Mouse (Mus musculus) lung, postnatal 0 days (tissue): ENCODE measurements around the gene Gm13287. TPM values are rescaled to one million over a fixed set of nuclear protein-coding genes. Genes with fewer than 3 reads are reported as not detected.
"Not testable (repeated sequence)": the region's sequence is repeated elsewhere in the genome, so short reads cannot be mapped to it uniquely, and the experiment has no call there.

Experiments used
- ATAC-seq: fragments of 200-750 bp; cut with Nextera tagmentation; 2 replicates; pipeline ENCODE4 v1.8.0; 2017; ENCODE audit warnings: moderate library complexity
- DNase-seq: peaks from one replicate; pipeline ENCODE4 v3.0.0-alpha.2; 2016; ENCODE audit warnings: low spot score
- H3K27ac ChIP-seq: fragments of 300-500 bp; sonication (generic); 2 replicates; pipeline ENCODE4 v1.5.1; 2014; ENCODE audit warnings: antibody characterized with exemption, mild to moderate bottlenecking, low read length, mixed read lengths
- H3K27me3 ChIP-seq: fragments of 300-500 bp; sonication (generic); replicated peaks from 2 replicates; pipeline ENCODE4 v1.6.1; 2014; ENCODE audit warnings: low read length, mixed read lengths; ENCODE audit not compliant: insufficient read depth
- H3K36me3 ChIP-seq: fragments of 300-500 bp; sonication (generic); 2 replicates; pipeline ENCODE4 v1.6.1; 2014; ENCODE audit warnings: low read length, mixed read lengths; ENCODE audit not compliant: insufficient read depth
- H3K4me1 ChIP-seq: fragments of 300-500 bp; sonication (generic); 2 replicates; pipeline ENCODE4 v1.6.1; 2014; ENCODE audit warnings: antibody characterized with exemption, low read depth, low read length, mixed read lengths; ENCODE audit not compliant: insufficient read depth
- H3K4me2 ChIP-seq: fragments of 300-500 bp; sonication (generic); replicated peaks from 2 replicates; pipeline ENCODE4 v1.6.1; 2014; ENCODE audit warnings: low read depth, mild to moderate bottlenecking, low read length, moderate library complexity, mixed read lengths
- H3K4me3 ChIP-seq: fragments of 300-500 bp; sonication (generic); 2 replicates; pipeline ENCODE4 v1.5.1; 2014; ENCODE audit warnings: low read depth, low read length
- H3K9ac ChIP-seq: fragments of 300-500 bp; sonication (generic); replicated peaks from 2 replicates; pipeline ENCODE4 v1.6.1; 2014; ENCODE audit warnings: low read depth, mild to moderate bottlenecking
- H3K9me3 ChIP-seq: fragments of 300-500 bp; sonication (generic); 2 replicates; pipeline ENCODE4 v1.6.1; 2016; ENCODE audit warnings: low read length, mixed read lengths
- CTCF ChIP-seq: IDR thresholded peaks from 2 replicates; pipeline ENCODE4 v1.5.1; 2016; ENCODE audit warnings: antibody characterized with exemption, mild to moderate bottlenecking
- EP300 ChIP-seq: IDR thresholded peaks from 2 replicates; pipeline ENCODE4 v1.6.1; 2016; ENCODE audit warnings: antibody characterized with exemption, mild to moderate bottlenecking, control low read depth
- WGBS: fragments of 180-500 bp; shearing (Covaris S2); extraction: QIAGEN DNeasy Blood & Tissue Kit; methylation state at CpG from one replicate; pipeline ENCODE4 v1.1.7; 2014; 5-methylcytosine and 5-hydroxymethylcytosine counted together
- polyA plus RNA-seq: library from polyadenylated mRNA; unstranded; fragments of >200 nt; fragmentation: Nextera tagmentation; extraction: Ambion mirVana; gene quantifications from 2 replicates; pipeline ENCODE4 v1.2.1, GENCODE M21; 2015

Gene Gm13287
- polyA plus RNA-seq, 1 experiment from 2014 or later, result not detected

- not testable (repeated sequence) for H3K27me3 ChIP-seq, H3K4me1 ChIP-seq, H3K4me3 ChIP-seq, H3K4me2 ChIP-seq, H3K9me3 ChIP-seq, DNase-seq, ATAC-seq, H3K36me3 ChIP-seq, H3K9ac ChIP-seq, H3K27ac ChIP-seq
- TF ChIP-seq CTCF, result peak; percentile 43
- WGBS, result no CpG with 5 or more reads among the region's 34 CpGs
These were observed 2.7 kb downstream of the Gm13287 start for GRCm38 (mm10) chr4:88805761-88806160.

GRCm38 (mm10) chr4:88815928-88816327 is 12.9 kb downstream of the Gm13287 start, which contains the start of gene Ifna7:
Gene Ifna7, plus strand, starts transcription at chr4:88816228.
- Histone ChIP-seq H3K9me3 (no peaks in the 10 kb centered on the region), H3K9ac (no peak within 1 kb of the TSS), H3K4me2 (no peak within 1 kb of the TSS), H3K4me1 (no peaks in the 10 kb centered on the region), H3K36me3 (no peaks in the 10 kb centered on the region), H3K27me3 (no peaks in the 10 kb centered on the region), H3K27ac (no peak within 1 kb of the TSS), H3K4me3 (no peak within 1 kb of the TSS)
- no peak for DNase-seq
- no peak for TF ChIP-seq EP300
- no peak for TF ChIP-seq CTCF
- 43% methylated on average over 3 of the region's 3 CpGs for WGBS
- no peak for ATAC-seq

GRCm38 (mm10) chr4:88819659-88820058 is 16.6 kb downstream of the Gm13287 start, which contains the start of gene Ifna11:
Gene Ifna11, plus strand, starts transcription at chr4:88819959.
- Histone ChIP-seq H3K9me3 (no peaks in the 10 kb centered on the region), H3K4me1 (no peaks in the 10 kb centered on the region), H3K36me3 (no peaks in the 10 kb centered on the region), H3K4me3 (no peak within 1 kb of the TSS), H3K9ac (no peak within 1 kb of the TSS), H3K4me2 (no peak within 1 kb of the TSS), H3K27ac (no peak within 1 kb of the TSS), H3K27me3 (no peaks in the 10 kb centered on the region)
- ATAC-seq, result no peak
- TF ChIP-seq CTCF (no peak), EP300 (no peak)
- no peak for DNase-seq
- 81% methylated on average over 1 of the region's 1 CpGs for WGBS

- 21% methylated on average over 4 of the region's 4 CpGs for WGBS
- H3K9me3 ChIP-seq, result no peaks in the 10 kb centered on the region
- ATAC-seq, result no peak
- no peak overlapping the region for H3K4me3 ChIP-seq
- H3K36me3 ChIP-seq, result no peaks in the 10 kb centered on the region
- no peak overlapping the region for H3K27ac ChIP-seq
- TF ChIP-seq CTCF, result peak; percentile 61
- TF ChIP-seq EP300, result no peak
- H3K4me1 ChIP-seq, result no peaks in the 10 kb centered on the region
- H3K9ac ChIP-seq, result no peak overlapping the region
- no peak overlapping the region for H3K4me2 ChIP-seq
- no peaks in the 10 kb centered on the region for H3K27me3 ChIP-seq
- peak; percentile 31 for DNase-seq
These were observed 19.9 kb downstream of the Gm13287 start for GRCm38 (mm10) chr4:88822995-88823394.

- not testable (repeated sequence) for H3K9me3 ChIP-seq, H3K4me1 ChIP-seq, H3K27me3 ChIP-seq, ATAC-seq, DNase-seq, H3K4me3 ChIP-seq, H3K4me2 ChIP-seq, H3K9ac ChIP-seq, H3K36me3 ChIP-seq, H3K27ac ChIP-seq
These were observed 24.1 kb downstream of the Gm13287 start, which contains the start of gene Ifna6 for GRCm38 (mm10) chr4:88827116-88827515. Gene Ifna6, plus strand, starts transcription at chr4:88827416.

- no peaks in the 10 kb centered on the region for H3K9me3 ChIP-seq
- 22% methylated on average over 4 of the region's 4 CpGs for WGBS
- TF ChIP-seq CTCF, result peak; percentile 54
- TF ChIP-seq EP300, result no peak
- no peak overlapping the region for H3K27ac ChIP-seq
- ATAC-seq, result no peak
- H3K4me2 ChIP-seq, result no peak overlapping the region
- no peak overlapping the region for H3K9ac ChIP-seq
- H3K4me1 ChIP-seq, result no peaks in the 10 kb centered on the region
- H3K4me3 ChIP-seq, result no peak overlapping the region
- DNase-seq, result peak; percentile 55
- H3K27me3 ChIP-seq, result no peaks in the 10 kb centered on the region
- H3K36me3 ChIP-seq, result no peaks in the 10 kb centered on the region
These were observed 27.5 kb downstream of the Gm13287 start for GRCm38 (mm10) chr4:88830523-88830922.

GRCm38 (mm10) chr4:88835225-88835624 is 32.2 kb downstream of the Gm13287 start, which contains the start of gene Ifna5:
Gene Ifna5, plus strand, starts transcription at chr4:88835525.
- not testable (repeated sequence) for H3K27me3 ChIP-seq, H3K9me3 ChIP-seq, H3K4me3 ChIP-seq, H3K9ac ChIP-seq, ATAC-seq, H3K27ac ChIP-seq, H3K36me3 ChIP-seq, DNase-seq, H3K4me1 ChIP-seq, H3K4me2 ChIP-seq
- 58% methylated on average over 1 of the region's 1 CpGs for WGBS
